Mouse (Mus musculus): ENCODE measurements at regions not wholly inside any gene's neighbourhood (a gene's known extent, or its start where the extent isn't known, plus 50 kb on each side); places are given as distances from the start of the nearest gene placed in this dataset.
"Not testable (repeated sequence)": the region's sequence is repeated elsewhere in the genome, so short reads cannot be mapped to it uniquely, and the experiment has no call there.

GRCm38 (mm10) chr12:98144464-98144863 lies 114.8 kb downstream of the Galc start:
- no peak for DNase-seq

- no peak for DNase-seq
Measured at GRCm38 (mm10) chr12:98143170-98143569, 116.1 kb downstream of the Galc start.

- DNase-seq: not testable (repeated sequence)
Measured at GRCm38 (mm10) chr12:98139906-98140305, 119.4 kb downstream of the Galc start.

GRCm38 (mm10) chr12:98131276-98131675 lies 128.0 kb downstream of the Galc start:
- no peak for DNase-seq

GRCm38 (mm10) chr12:98123541-98123940 lies 135.7 kb downstream of the Galc start:
- DNase-seq: no peak

GRCm38 (mm10) chr12:98108039-98108438 lies 151.2 kb downstream of the Galc start:
- DNase-seq: no peak

GRCm38 (mm10) chr12:98106789-98107684 lies 152.2 kb downstream of the Galc start:
- peak in 1 of 2 experiments; percentile 9 for DNase-seq

- peak; percentile 50 to 57 for DNase-seq
Measured at GRCm38 (mm10) chr12:98106151-98106788, 153.0 kb downstream of the Galc start.

- no peak for DNase-seq
Measured at GRCm38 (mm10) chr12:98105749-98106148, 153.5 kb downstream of the Galc start.

- no peak for DNase-seq
Measured at GRCm38 (mm10) chr12:98090171-98090570, 169.1 kb downstream of the Galc start.

- no peak for DNase-seq
Measured at GRCm38 (mm10) chr12:98078351-98078750, 180.9 kb downstream of the Galc start.

GRCm38 (mm10) chr12:98075580-98075979 lies 183.7 kb downstream of the Galc start:
- DNase-seq: no peak

GRCm38 (mm10) chr12:98069110-98069509 lies 190.1 kb downstream of the Galc start:
- no peak for DNase-seq

- no peak for DNase-seq
Measured at GRCm38 (mm10) chr12:98059419-98060180, 199.7 kb downstream of the Galc start.

- no peak for DNase-seq
Measured at GRCm38 (mm10) chr12:98058977-98059376, 200.3 kb downstream of the Galc start.

- no peak for DNase-seq
Measured at GRCm38 (mm10) chr12:98050934-98051333, 208.3 kb downstream of the Galc start.

GRCm38 (mm10) chr12:98050500-98050899 lies 208.8 kb downstream of the Galc start:
- no peak for DNase-seq

- DNase-seq: no peak
Measured at GRCm38 (mm10) chr12:98050057-98050456, 209.2 kb downstream of the Galc start.

- DNase-seq: no peak
Measured at GRCm38 (mm10) chr12:98047765-98048164, 211.5 kb downstream of the Galc start.

- DNase-seq: peak; percentile 47 to 64
Measured at GRCm38 (mm10) chr12:98046459-98047440, 212.5 kb downstream of the Galc start.

- DNase-seq: no peak
Measured at GRCm38 (mm10) chr12:98045784-98046458, 213.3 kb downstream of the Galc start.

Measured in layer of hippocampus, postnatal 36 days (tissue).